Mouse (Mus musculus) midbrain, embryonic 14.5 days (tissue): ENCODE measurements at regions not wholly inside any gene's neighbourhood (a gene's known extent, or its start where the extent isn't known, plus 50 kb on each side); places are given as distances from the start of the nearest gene placed in this dataset.

ENCODE experiments used
- ATAC-seq: fragments of 200-750 bp; cut with Nextera tagmentation; 2 replicates; pipeline ENCODE4 v1.8.0; 2017; ENCODE audit warnings: moderate number of reproducible peaks, moderate library complexity; ENCODE audit not compliant: low FRiP score, low TSS enrichment
- DNase-seq: peaks from one replicate; pipeline ENCODE4 v3.0.0-alpha.2; 2015
- H3K27ac ChIP-seq: fragments of 300-500 bp; sonication (generic); replicated peaks from 2 replicates; pipeline ENCODE4 v1.5.1; 2014; ENCODE audit warnings: mild to moderate bottlenecking, low read depth, low read length, moderate library complexity
- H3K27me3 ChIP-seq: fragments of 300-500 bp; sonication (generic); 2 replicates; pipeline ENCODE4 v1.6.1; 2014; ENCODE audit warnings: low read length, control low read depth, mixed read lengths; ENCODE audit not compliant: control insufficient read depth, insufficient read depth
- H3K36me3 ChIP-seq: fragments of 300-500 bp; sonication (generic); 2 replicates; pipeline ENCODE4 v1.6.1; 2014; ENCODE audit warnings: low read length, control low read depth; ENCODE audit not compliant: control insufficient read depth, insufficient read depth
- H3K4me1 ChIP-seq: fragments of 300-500 bp; sonication (generic); 2 replicates; pipeline ENCODE4 v1.6.1; 2014; ENCODE audit warnings: mild to moderate bottlenecking, antibody characterized with exemption, low read length, control low read depth; ENCODE audit not compliant: control insufficient read depth, insufficient read depth
- H3K4me2 ChIP-seq: fragments of 300-500 bp; sonication (generic); 2 replicates; pipeline ENCODE4 v1.6.1; 2014; ENCODE audit warnings: mild to moderate bottlenecking, low read length, moderate library complexity
- H3K4me3 ChIP-seq: fragments of 300-500 bp; sonication (generic); replicated peaks from 2 replicates; pipeline ENCODE4 v1.5.1; 2014; ENCODE audit warnings: low read depth, low read length
- H3K9ac ChIP-seq: fragments of 300-500 bp; sonication (generic); replicated peaks from 2 replicates; pipeline ENCODE4 v1.6.1; 2014; ENCODE audit warnings: mild to moderate bottlenecking, low read length, moderate library complexity
- H3K9me3 ChIP-seq: fragments of 300-500 bp; sonication (generic); 2 replicates; pipeline ENCODE4 v1.6.1; 2016; ENCODE audit warnings: low read length, control low read depth, mixed read lengths; ENCODE audit not compliant: control insufficient read depth
- WGBS: fragments of 180-500 bp; shearing (Covaris S2); extraction: QIAGEN DNeasy Blood & Tissue Kit; methylation state at CpG from one replicate; pipeline ENCODE4 v1.1.7; 2014; 5-methylcytosine and 5-hydroxymethylcytosine counted together

- Histone ChIP-seq H3K4me2 (no peak overlapping the region), H3K4me3 (no peak overlapping the region), H3K27me3 (no peaks in the 10 kb centered on the region), H3K27ac (no peak overlapping the region), H3K9ac (no peak overlapping the region), H3K9me3 (no peaks in the 10 kb centered on the region), H3K36me3 (no peaks in the 10 kb centered on the region), H3K4me1 (no peaks in the 10 kb centered on the region)
- ATAC-seq (no peak), DNase-seq (no peak)
- 89% methylated on average over 4 of the region's 4 CpGs for WGBS
Observed at GRCm38 (mm10) chr3:133818966-133819700, 274.2 kb upstream of the Tet2 start.

DNA sequence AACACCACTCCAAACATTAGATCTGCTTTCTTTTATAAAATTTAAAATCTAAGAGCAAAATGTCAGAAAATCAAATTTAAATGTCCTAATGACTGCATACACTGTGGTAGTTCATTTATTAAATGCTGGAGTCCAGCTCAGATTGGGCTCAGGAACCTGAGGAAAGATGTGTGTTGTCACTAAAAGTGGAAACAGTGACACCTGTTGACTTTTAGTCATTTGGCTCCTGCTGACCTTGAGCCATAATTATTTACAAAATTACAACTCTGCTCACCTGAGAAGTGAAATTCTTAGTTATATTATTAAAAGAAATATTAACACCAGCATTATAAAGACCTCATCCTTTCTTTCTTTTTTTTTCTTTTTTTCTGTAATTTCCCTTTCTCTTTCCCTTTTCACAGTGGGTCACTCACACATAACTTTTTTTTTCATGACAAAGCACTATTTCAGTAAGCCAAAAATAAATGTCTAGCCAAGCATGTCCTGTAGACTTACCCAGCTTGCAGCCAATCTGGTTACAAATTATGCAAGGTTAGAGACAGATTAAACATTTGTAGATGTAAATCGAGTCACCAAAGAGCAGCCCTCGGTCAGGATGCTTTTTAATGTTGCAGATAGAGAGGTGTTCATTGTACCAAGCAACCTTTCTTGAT, 288.9 kb upstream of the Tet2 start:
- Histone ChIP-seq H3K27ac (no peak overlapping the region), H3K9ac (no peak overlapping the region), H3K4me3 (no peak overlapping the region), H3K27me3 (no peaks in the 10 kb centered on the region), H3K36me3 (no peaks in the 10 kb centered on the region), H3K4me2 (no peak overlapping the region), H3K4me1 (no peaks in the 10 kb centered on the region), H3K9me3 (no peaks in the 10 kb centered on the region)
- ATAC-seq (no peak), DNase-seq (no peak)
- WGBS: 89% methylated on average over 2 of the region's 2 CpGs

DNA sequence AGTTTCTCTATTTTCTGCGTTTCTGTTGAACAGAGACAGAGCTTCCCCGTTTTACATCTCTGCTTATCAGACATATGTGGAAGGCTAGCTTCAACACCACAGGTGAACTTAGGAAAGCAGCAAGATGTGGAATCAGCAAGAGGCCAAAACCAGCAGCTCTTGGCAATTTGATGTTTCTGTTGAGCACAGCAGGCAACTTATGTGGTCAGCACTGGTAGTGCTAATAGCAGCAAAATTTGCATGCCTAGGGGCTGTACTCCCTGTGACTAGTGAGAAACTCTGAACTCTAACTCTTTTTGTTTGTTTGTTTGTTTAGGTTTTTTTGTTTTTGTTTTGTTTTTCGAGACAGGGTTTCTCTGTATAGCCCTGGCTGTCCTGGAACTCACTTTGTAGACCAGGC, 289.5 kb upstream of the Tet2 start:
- Histone ChIP-seq H3K36me3 (no peaks in the 10 kb centered on the region), H3K4me2 (no peak overlapping the region), H3K4me1 (no peaks in the 10 kb centered on the region), H3K9me3 (no peaks in the 10 kb centered on the region), H3K9ac (no peak overlapping the region), H3K27me3 (no peaks in the 10 kb centered on the region), H3K27ac (no peak overlapping the region), H3K4me3 (no peak overlapping the region)
- WGBS: 84% methylated on average over 3 of the region's 3 CpGs
- ATAC-seq: no peak
- DNase-seq: no peak

DNA sequence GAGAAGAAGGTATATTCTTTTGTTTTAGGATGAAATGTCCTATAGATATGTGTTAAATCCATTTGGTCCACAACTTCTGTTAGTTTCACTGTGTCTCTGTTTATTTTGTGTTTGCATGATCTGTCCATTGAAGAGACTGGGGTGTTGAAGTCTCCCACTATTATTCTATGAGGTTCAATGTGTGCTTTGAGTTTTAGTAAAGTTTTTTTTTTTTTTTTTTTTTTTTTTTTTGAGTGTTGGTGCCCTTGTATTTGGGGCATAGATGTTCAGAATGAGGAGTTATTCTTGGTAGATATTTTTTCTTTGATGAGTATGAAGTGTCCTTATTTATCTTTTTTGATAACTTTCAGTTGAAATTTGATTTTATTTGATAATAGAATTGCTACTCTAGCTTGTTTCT, 301.4 kb upstream of the Tet2 start:
- Histone ChIP-seq H3K4me1 (no peaks in the 10 kb centered on the region), H3K27me3 (no peaks in the 10 kb centered on the region), H3K27ac (no peak overlapping the region), H3K4me2 (no peak overlapping the region), H3K9ac (no peak overlapping the region), H3K9me3 (no peaks in the 10 kb centered on the region), H3K4me3 (no peak overlapping the region), H3K36me3 (no peaks in the 10 kb centered on the region)
- DNase-seq (no peak), ATAC-seq (no peak)

DNA sequence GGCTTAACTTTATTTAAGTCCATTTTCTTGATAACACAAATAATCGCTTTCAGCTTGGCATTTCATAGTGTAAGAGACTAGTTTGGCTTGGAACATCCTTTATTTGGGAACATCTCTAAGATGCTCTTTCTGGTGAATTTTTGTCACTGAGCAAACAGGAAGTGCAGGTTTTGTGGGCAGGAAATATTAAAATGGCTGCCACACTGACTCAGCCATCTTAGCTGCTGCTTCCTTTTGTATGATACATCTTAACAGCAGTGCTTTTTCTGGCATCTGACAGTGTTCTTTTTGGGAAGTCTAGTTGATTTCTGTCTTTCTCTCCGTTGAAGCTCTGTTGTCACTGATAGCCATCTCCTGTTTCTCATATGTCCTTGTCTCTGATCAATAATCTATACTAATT, 329.4 kb upstream of the Tet2 start:
- WGBS: 94% methylated on average over 2 of the region's 2 CpGs

GRCm38 (mm10) chr3:133876439-133877072, 331.6 kb upstream of the Tet2 start:
- 12% methylated on average over 13 of the region's 13 CpGs for WGBS
- DNase-seq (peak; percentile 96), ATAC-seq (peak; percentile 93)
- Histone ChIP-seq H3K4me1 (0 out of 2 replicates have a peak, but pooled peaks cover 4% of the 10 kb centered on the region), H3K27me3 (no peaks in the 10 kb centered on the region), H3K36me3 (no peaks in the 10 kb centered on the region), H3K9ac (peak overlapping the region; percentile 24; the same call in 1 of the 2 replicates), H3K9me3 (no peaks in the 10 kb centered on the region), H3K4me3 (peak overlapping the region; percentile 7; the same call in 1 of the 2 replicates), H3K27ac (peak overlapping the region; percentile 89), H3K4me2 (peak overlapping the region; percentile 42)

More for the DNA sequence above, 329.4 kb upstream of the Tet2 start:
- DNase-seq (no peak), ATAC-seq (no peak)
- H3K27me3 ChIP-seq: no peaks in the 10 kb centered on the region
- H3K36me3 ChIP-seq: no peaks in the 10 kb centered on the region
- H3K9ac ChIP-seq: no peak overlapping the region
- 0 out of 2 replicates have a peak, but pooled peaks cover 4% of the 10 kb centered on the region for H3K4me1 ChIP-seq
- no peaks in the 10 kb centered on the region for H3K9me3 ChIP-seq
- H3K4me2 ChIP-seq: no peak overlapping the region
- no peak overlapping the region for H3K27ac ChIP-seq
- no peak overlapping the region for H3K4me3 ChIP-seq

DNA sequence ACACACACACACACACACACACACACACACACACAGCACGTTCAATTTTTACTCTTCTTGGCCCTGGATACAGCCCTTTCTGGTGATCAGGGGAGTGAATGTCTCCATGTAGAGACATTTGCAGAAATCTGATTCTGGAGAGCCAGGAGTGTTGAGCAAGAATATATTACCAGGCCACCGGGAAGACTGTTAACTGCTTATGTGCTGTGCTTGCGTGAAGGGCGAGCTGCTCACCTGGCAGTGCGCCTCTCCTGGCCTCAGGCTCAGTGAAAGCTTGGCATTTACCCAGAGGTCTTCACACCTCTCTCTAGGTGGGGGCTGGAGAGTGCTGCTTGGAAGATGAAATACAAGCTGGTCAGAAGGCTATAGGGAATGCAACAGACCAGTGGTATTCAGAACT, 332.4 kb upstream of the Tet2 start:
- ATAC-seq: peak; percentile 65
- 40% methylated on average over 5 of the region's 5 CpGs for WGBS
- Histone ChIP-seq H3K36me3 (no peaks in the 10 kb centered on the region), H3K27me3 (no peaks in the 10 kb centered on the region), H3K27ac (peak overlapping the region; percentile 89), H3K9me3 (no peaks in the 10 kb centered on the region), H3K4me3 (peak overlapping the region; percentile 7; the same call in 1 of the 2 replicates), H3K4me2 (peak overlapping the region; percentile 42), H3K9ac (peak overlapping the region; percentile 24; the same call in 1 of the 2 replicates), H3K4me1 (0 out of 2 replicates have a peak, but pooled peaks cover 4% of the 10 kb centered on the region)
- peak; percentile 69 for DNase-seq

- H3K4me1 ChIP-seq: 0 out of 2 replicates have a peak, but pooled peaks cover 4% of the 10 kb centered on the region
- no peak overlapping the region for H3K4me3 ChIP-seq
- H3K9me3 ChIP-seq: no peaks in the 10 kb centered on the region
- no peaks in the 10 kb centered on the region for H3K27me3 ChIP-seq
- DNase-seq (no peak), ATAC-seq (no peak)
- no peak overlapping the region for H3K27ac ChIP-seq
- whole genome bisulfite sequencing: 10% methylated on average over 1 of the region's 1 CpGs
- H3K9ac ChIP-seq: no peak overlapping the region
- no peaks in the 10 kb centered on the region for H3K36me3 ChIP-seq
- no peak overlapping the region for H3K4me2 ChIP-seq
Observed at GRCm38 (mm10) chr3:133880626-133881025, 335.7 kb upstream of the Tet2 start.
